Mouse (Mus musculus) v-Abl transformed pro-B cells (cell line): ENCODE data around the gene Slc16a5.
"Not testable (repeated sequence)": the region's sequence is repeated elsewhere in the genome, so short reads cannot be mapped to it uniquely, and the experiment has no call there.

Experiments used
- in situ Hi-C, 2 experiments: fragments of 400-800 bp; cut with MboI; formaldehyde crosslinking; loops; one replicate each; pipeline ENCODE4 v1.15.1; 2025; ENCODE audit not compliant: unreplicated experiment in 2 of 2

Slc16a5 gene

GRCm38 (mm10) chr11:115446906-115447305 is 15.4 kb upstream of the Slc16a5 start:
- in situ Hi-C loops, result no loop called here

DNA sequence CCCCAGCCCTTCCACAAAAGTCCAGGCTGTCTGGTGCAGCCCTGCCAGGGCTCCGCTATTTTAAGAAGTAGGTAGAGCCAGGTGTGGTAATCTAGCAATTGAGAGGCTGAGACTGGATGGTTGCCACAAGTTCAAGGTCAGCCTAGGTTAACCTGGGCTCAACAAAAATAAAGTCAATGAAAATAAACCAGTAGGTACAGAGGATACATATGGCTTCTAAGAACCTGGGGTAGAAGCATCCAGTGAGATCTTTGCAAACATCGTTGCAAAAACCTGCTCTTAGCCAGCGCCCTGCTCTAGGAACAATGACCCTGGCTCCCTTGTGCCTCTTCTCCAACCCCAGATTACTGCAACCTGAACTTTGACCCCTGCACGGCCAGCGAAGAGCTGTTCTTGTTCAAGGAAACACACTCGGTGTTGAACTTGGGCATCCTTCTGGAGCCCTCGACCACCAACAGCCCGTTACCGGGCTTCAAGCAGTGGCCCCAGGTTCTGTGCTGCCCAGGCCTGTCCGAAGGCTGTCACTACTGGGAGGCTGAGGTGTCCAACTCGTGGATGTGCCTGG is 14.9 kb upstream of the Slc16a5 start:
- in situ Hi-C loops, result no loop called here

DNA sequence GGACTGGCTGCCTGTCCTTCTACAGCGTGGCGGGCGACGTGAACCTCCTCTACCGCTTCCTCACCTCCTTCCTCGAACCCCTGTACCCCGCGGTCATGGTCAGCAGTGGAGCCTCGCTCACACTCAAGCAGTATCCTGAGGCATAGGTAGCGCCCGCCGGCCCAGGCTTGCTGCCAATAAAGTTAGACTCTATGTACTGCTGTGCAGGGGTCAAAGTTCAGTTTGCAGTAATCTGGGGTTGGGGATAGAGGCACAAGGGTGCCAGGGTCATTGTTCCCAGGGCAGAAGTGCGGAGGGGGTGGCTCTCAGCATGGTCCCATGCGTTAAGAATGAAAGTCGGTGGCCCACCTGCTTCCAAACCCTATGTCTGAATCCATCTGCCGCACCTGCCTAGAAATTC is 14.2 kb upstream of the Slc16a5 start:
- in situ Hi-C loops, result no loop called here

DNA sequence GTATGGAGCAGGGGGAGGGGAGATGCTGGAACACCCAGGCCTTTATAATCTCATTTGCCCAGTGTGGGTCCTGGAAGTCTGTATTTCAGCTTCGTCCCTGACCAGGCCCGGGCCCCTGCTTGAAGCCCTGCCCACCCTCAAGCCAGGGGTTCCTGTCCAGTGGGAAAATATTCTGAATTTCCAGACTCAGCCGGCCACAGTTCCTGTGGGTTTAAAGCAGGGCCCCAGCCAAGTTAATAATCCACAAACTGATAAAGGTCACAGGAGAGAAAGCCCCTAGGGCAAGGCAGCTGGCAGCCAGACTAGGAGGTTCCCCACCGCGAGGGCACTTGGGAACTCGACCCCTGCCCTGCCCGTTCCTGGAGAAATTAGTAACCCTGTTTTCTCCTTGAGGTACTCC is 13.3 kb upstream of the Slc16a5 start:
- in situ Hi-C loops, result no loop called here

GRCm38 (mm10) chr11:115450176-115450575 is 12.1 kb upstream of the Slc16a5 start:
- in situ Hi-C loops, result no loop called here

GRCm38 (mm10) chr11:115451781-115452241 is 10.5 kb upstream of the Slc16a5 start:
- in situ Hi-C loops, result no loop called here

DNA sequence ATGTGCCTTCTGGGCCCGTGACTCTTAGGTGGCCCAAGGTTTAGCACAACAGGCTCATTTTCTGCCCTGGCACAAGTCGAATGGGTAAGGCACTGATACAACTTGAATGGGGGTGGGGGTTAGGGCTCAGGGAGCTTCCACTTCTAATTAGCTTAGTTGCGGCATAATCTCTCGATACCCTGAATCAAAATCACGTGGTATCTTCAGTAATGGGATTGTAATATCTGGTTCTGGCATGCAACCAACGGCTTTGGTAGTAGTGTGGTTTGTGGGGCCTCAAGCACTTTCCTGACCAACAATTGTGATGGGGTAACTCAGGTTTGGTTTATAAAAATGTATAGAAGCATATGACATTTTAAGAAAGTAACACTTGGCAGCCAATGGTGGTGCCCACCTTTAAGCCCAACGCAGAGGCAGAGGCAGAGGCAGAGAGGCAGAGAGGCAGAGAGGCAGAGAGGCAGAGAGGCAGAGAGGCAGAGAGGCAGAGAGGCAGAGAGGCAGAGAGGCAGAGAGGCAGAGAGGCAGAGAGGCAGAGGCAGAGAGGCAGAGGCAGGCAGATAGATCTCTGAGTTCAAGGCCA is 9.9 kb upstream of the Slc16a5 start:
- in situ Hi-C loops, result no loop called here

DNA sequence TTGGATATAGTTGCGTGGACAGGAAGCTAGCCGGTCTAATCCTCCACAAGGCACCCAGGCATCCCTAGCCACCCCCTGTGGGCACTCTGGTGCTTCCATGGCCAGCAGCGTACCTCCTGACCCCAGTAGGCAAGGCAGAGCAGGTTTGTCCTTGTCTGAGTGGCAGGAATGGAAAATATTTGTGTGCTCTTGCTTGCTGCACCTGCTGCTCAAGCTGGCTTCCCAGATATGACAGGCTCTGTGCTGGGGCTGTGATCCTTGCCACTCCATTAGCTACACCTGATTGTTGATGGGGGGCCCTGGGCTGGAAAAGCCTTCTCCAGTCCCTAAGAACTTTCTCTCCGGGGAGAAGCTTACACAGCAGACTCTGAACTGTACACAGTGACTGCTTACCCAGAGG is 9.0 kb upstream of the Slc16a5 start:
- in situ Hi-C loops, result no loop called here

DNA sequence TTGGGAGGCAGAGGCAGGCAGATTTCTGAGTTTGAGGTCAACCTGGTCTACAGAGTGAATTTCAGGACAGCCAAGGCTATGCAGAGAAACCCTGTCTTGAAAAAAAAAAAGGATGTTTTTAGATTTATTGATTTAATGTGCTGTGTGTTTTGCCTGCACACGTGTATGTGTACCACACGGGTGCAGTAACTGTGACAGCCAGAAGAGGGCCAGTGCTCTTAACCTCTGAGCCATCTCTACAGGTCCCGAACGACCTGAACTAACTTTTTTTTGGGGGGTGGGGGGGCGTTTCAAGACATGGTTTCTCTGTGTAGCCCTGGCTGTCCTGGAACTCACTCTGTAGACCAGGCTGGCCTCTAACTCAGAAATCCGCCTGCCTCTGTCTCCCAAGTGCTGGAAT is 7.5 kb upstream of the Slc16a5 start:
- in situ Hi-C loops, result not testable (repeated sequence)

DNA sequence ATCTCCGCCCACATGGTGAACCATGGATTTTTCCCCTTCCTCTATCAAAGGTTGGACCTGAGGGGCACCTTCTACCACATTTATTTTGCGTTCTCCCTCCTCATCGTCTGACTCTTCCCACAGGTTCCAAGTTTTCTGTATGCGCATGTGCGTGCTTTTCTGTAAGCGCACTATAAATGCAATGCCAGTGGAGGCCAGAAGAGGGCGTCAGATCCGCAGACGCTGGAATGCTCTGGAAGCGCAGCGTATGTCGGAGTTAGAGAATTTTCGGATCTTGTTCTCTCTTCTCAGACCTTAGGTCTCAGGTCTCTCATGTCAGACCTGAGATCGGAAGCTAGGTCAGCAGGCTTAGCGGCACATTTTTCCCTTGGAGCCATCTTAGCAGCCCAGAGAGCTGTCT is 6.7 kb upstream of the Slc16a5 start:
- in situ Hi-C loops, result no loop called here

DNA sequence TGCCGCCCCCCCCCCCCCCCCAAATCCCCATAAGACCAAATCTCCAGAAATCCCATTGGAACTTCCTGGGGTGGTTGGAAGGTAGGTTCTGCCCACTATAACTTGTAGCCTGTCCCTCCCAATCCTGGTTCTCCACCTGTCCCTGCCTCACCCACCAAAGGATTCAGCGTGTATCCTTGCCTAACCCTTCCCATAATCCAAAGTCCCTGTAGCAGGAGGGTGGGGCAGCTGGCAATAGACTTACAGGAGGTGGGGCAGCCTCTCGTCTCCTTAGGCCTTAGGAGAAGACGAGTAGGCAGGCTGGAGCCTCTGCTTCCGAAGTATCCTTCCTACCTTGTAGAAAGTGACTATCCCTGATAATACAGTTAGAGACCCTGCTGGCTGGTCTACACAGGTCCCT is 6.1 kb upstream of the Slc16a5 start:
- in situ Hi-C loops, result no loop called here

DNA sequence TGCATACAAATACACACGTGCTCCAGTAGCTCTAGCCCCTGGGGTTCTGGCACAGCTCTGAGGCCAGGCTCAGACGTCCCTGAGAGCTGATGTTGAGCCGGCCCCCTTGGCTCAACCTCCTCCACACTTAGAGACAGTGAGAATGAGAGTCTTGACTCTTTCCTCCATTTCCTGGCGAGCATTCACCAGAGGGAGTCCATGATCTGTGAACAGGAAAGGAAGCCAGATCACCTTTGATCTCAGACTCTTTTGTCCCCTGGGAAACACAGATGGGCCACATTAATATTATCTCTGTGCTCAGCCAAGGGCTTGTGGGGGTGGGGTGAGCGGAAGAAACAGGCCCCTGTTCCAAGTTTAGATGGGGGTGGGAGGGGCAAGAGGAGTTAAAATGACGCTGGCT is 4.9 kb upstream of the Slc16a5 start:
- in situ Hi-C loops, result no loop called here

- in situ Hi-C loops, result no loop called here
Measured at GRCm38 (mm10) chr11:115460976-115461375, 1.3 kb upstream of the Slc16a5 start.

GRCm38 (mm10) chr11:115461846-115462242 is 430 bp upstream of the Slc16a5 start:
- in situ Hi-C loops, result no loop called here

GRCm38 (mm10) chr11:115463397-115463796 is 1.1 kb downstream of the Slc16a5 start:
- in situ Hi-C loops, result no loop called here

DNA sequence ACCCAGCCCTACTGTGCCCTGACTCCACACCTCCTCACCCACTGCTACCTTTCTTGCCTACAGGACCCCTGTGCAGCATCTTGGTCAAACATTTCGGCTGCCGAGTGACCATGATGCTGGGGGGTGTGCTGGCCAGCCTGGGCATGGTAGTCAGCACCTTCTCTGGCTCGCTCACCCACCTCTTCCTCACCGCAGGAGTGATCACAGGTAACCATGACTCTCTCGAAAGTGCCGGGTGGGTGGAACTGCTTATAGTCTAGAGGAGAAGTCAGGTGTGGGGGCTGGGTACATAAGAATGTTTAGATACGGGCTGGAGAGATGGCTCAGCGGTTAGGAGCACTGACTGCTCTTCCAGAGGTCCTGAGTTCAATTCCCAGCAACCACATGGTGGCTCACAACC is 2.6 kb downstream of the Slc16a5 start:
- in situ Hi-C loops, result no loop called here

DNA sequence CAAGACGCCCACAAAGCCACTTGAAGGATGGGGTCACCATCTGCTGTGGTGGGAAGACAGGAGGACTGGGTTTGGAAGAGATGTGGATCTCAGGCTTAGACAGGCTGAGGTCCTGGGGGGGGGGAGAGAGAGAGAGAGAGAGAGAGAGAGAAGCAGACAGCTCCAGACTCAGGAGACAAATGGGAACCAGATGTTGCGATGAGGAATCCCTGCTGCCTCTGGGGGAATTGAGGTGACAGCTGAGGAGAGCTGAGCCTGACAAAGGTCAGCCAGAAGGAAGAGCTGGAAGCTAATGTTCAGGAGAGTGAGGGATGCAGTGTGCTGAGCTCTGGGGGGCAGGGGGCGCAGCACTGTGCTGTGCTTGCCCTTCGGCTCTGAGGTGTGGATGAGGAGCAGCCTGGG is 4.9 kb downstream of the Slc16a5 start:
- in situ Hi-C loops, result no loop called here

- in situ Hi-C loops, result loop anchor here (5.0 to 10.0 kb wide), 5 partner anchors 40 to 307 kb away; partner anchors contain the start of gene Slc9a3r1 (in 1 of the 2)
Measured at GRCm38 (mm10) chr11:115472183-115472582, 9.9 kb downstream of the Slc16a5 start.

- in situ Hi-C loops, result loop anchor here (5.0 to 10.0 kb wide), 5 partner anchors 41 to 309 kb away; partner anchors contain the start of gene Slc9a3r1 (in 1 of the 2)
Measured at GRCm38 (mm10) chr11:115473626-115474275, 11.5 kb downstream of the Slc16a5 start.

DNA sequence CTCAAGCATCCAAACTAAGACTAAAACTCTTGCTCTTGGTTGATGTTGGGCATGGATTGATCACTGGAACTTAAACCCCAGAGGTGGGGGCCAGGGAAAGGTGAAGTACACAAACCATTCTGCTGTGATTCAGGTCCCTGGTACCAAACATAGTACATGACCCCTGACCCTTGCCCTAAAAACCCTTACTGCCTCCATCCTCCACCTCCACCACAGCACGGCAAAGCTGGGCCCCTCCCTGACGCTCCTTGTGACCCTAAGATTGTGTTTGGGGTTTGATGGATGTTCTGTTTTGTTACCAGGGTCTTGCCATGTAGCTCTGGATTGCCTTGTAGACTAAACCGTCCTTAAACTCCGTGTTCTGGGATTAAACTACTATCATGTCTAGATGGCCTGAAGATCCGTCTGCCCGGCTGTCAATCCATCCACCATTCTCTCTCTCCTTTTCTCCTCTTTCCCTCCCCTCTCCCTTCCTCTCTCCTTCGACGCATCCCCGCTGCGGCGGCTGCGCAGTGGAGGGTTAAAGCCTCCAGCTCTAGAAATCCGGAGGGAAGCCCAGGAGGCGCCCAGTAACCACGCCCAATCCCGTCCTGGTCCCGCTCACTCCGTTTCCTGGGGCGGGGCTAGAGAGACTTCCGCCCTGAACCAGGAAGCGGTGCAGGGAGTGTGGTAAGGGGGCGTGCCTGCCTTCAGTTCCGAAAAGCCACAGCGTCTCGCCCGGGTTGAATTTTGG is 12.9 kb downstream of the Slc16a5 start, which contains the start of gene Armc7:
Gene Armc7, plus strand, starts transcription at position 643 of the 733 bp plus-strand sequence.
- in situ Hi-C loops, result loop anchor here in 1 of 2 experiments (10.0 kb wide), 1 partner anchor 310 kb away; the partner anchor contains the start of gene Slc9a3r1

- in situ Hi-C loops, result loop anchor here in 1 of 2 experiments (10.0 kb wide), 1 partner anchor 311 kb away; the partner anchor contains the start of gene Slc9a3r1
Measured at GRCm38 (mm10) chr11:115475758-115476237, 13.5 kb downstream of the Slc16a5 start.
